12 mouse cellular contexts compared by ENCODE assay signal in the genomic region with DNA sequence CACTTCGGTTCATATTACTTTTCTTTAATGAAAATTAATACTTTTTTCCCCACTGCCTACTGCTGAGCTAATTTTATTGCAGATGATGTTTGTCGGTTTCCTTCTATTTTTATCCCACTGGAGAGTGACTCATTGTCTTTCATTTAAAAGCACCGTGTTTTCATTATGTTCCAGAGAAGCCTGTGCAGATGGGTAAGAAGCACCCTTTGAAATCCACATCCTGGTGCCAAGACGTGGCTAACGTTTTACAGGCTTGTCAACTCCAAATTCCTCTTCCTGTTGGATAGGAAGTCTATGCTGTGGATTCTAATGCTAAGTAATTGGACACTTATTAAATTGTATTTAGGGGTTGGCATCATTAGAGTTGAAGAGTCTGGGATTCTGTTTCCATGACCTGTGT.
A peak's percentile ranks its signal among the peaks of the same experiment; 100 is the strongest.
DNase-seq lines count a peak whose midpoint lies in the region; ATAC-seq lines count a peak whose summit lies in the region.
"Had no signal": no experiment of that assay in that cellular context is flagged by ENCODE, and none has a peak within 500 bp of the region (broad histone marks: within the 10 kb centered on the region; RNA-seq: fewer than 3 reads in every experiment).

No protein-coding gene starts in this region.

- DNase-seq in right cerebral cortex, adult 2 months (ENCODE audit: low spot score in 2 of 2): peak; percentile 28 to 39
- DNase-seq in right cerebral cortex, postnatal 25 days: no peak
- DNase-seq in layer of hippocampus, adult 8-10 months (ENCODE audit: low spot score in 2 of 2): peak; percentile 28 to 38
- DNase-seq in heart, adult 9 months (ENCODE audit: low spot score in 2 of 2): no peak
- DNase-seq: cerebellum, adult 8-10 months; embryo, embryonic 11 days; heart, adult 11 months; kidney, postnatal 36 days had no signal

- ATAC-seq in hindbrain, embryonic 16.5 days: peak; percentile 65
- no peak for ATAC-seq in hindbrain, embryonic 13.5 days (ENCODE audit: low FRiP score)
- no peak for ATAC-seq in inflammation-experienced regulatory T-cells, adult 6 months
- ATAC-seq: lung, postnatal 0 days had no signal

- H3K9ac ChIP-seq in hindbrain, embryonic 16.5 days (ENCODE audit: low read depth, low read length): no peak overlapping the region
- no peak overlapping the region for H3K9ac ChIP-seq in hindbrain, embryonic 13.5 days

- no peaks in the 10 kb centered on the region for H3K4me1 ChIP-seq in hindbrain, embryonic 16.5 days (ENCODE audit: control insufficient read depth, insufficient read depth, low read depth, low read length)
- no peaks in the 10 kb centered on the region for H3K4me1 ChIP-seq in hindbrain, embryonic 13.5 days (replicated peaks)

- no peak overlapping the region for H3K4me3 ChIP-seq in hindbrain, embryonic 16.5 days (ENCODE audit: low read length)
- no peak overlapping the region for H3K4me3 ChIP-seq in hindbrain, embryonic 13.5 days

- no peak overlapping the region for H3K4me2 ChIP-seq in hindbrain, embryonic 16.5 days (ENCODE audit: low read length)
- H3K4me2 ChIP-seq in hindbrain, embryonic 13.5 days: no peak overlapping the region

- H3K9me3 ChIP-seq in hindbrain, embryonic 16.5 days (ENCODE audit: control insufficient read depth, low read length): no peaks in the 10 kb centered on the region
- H3K9me3 ChIP-seq in hindbrain, embryonic 13.5 days: no peaks in the 10 kb centered on the region

- WGBS in hindbrain, embryonic 16.5 days: 39% methylated on average over 5 of the region's 5 CpGs
- 59% methylated on average over 5 of the region's 5 CpGs for WGBS in hindbrain, embryonic 13.5 days

- no peaks in the 10 kb centered on the region for H3K36me3 ChIP-seq in hindbrain, embryonic 16.5 days (ENCODE audit: control insufficient read depth, insufficient read depth, low read length)
- H3K36me3 ChIP-seq in hindbrain, embryonic 13.5 days: no peaks in the 10 kb centered on the region

- no peak overlapping the region for H3K27ac ChIP-seq in hindbrain, embryonic 16.5 days (ENCODE audit: low read depth, low read length)
- no peak overlapping the region for H3K27ac ChIP-seq in hindbrain, embryonic 13.5 days

- no peaks in the 10 kb centered on the region for H3K27me3 ChIP-seq in hindbrain, embryonic 16.5 days (replicated peaks; ENCODE audit: control insufficient read depth, insufficient read depth, low read length)
- H3K27me3 ChIP-seq in hindbrain, embryonic 13.5 days: no peaks in the 10 kb centered on the region

Comparison
In these comparisons a context has a peak if more than half of its experiments do, and no peak if none do; other contexts are left out.
1. DNase-seq: peak in right cerebral cortex, adult 2 months (2 of 2) and layer of hippocampus, adult 8-10 months (2 of 2); none in right cerebral cortex, postnatal 25 days (single experiment) and heart, adult 9 months (0 of 2).